Mouse (Mus musculus): ENCODE data around the gene Prpf18. TPM values are rescaled to one million over a fixed set of nuclear protein-coding genes. Genes with fewer than 3 reads are reported as not detected.
A peak's percentile ranks its signal among the peaks of the same experiment; 100 is the strongest.

Prpf18 gene
- polyA plus RNA-seq, 1 experiment: 30.0 TPM

GRCm38 (mm10) chr2:4579357-4580068, 72.4 kb downstream of the Prpf18 start:
- no peak for TF ChIP-seq POLR2A (IDR thresholded peaks at IDR 0.05; ENCODE audit: borderline replicate concordance, low read depth, low read length)
- TF ChIP-seq CTCF (IDR thresholded peaks at IDR 0.05; ENCODE audit: low read depth, low read length): no peak
- Histone ChIP-seq H3K27ac (ENCODE audit: insufficient read depth, low read depth, low read length) (no peak overlapping the region), H3K4me3 (ENCODE audit: insufficient read depth, low read length) (no peak overlapping the region), H3K4me1 (ENCODE audit: control insufficient read depth, insufficient read depth, low read length) (peaks cover 16% of the 10 kb centered on the region)

- Histone ChIP-seq H3K4me3 (ENCODE audit: insufficient read depth, low read length) (no peak overlapping the region), H3K27ac (ENCODE audit: insufficient read depth, low read depth, low read length) (no peak overlapping the region), H3K4me1 (ENCODE audit: control insufficient read depth, insufficient read depth, low read length) (peaks cover 26% of the 10 kb centered on the region)
- TF ChIP-seq CTCF (IDR thresholded peaks at IDR 0.05; ENCODE audit: low read depth, low read length) (no peak), POLR2A (IDR thresholded peaks at IDR 0.05; ENCODE audit: borderline replicate concordance, low read depth, low read length) (no peak)
Measured at GRCm38 (mm10) chr2:4578291-4578690, 73.6 kb downstream of the Prpf18 start.

GRCm38 (mm10) chr2:4575975-4576374, 75.9 kb downstream of the Prpf18 start:
- H3K4me1 ChIP-seq (ENCODE audit: control insufficient read depth, insufficient read depth, low read length): peaks cover 40% of the 10 kb centered on the region
- TF ChIP-seq CTCF (IDR thresholded peaks at IDR 0.05; ENCODE audit: low read depth, low read length) (no peak), POLR2A (IDR thresholded peaks at IDR 0.05; ENCODE audit: borderline replicate concordance, low read depth, low read length) (no peak)
- no peak overlapping the region for H3K4me3 ChIP-seq (ENCODE audit: insufficient read depth, low read length)
- no peak overlapping the region for H3K27ac ChIP-seq (ENCODE audit: insufficient read depth, low read depth, low read length)

GRCm38 (mm10) chr2:4575163-4575562, 76.8 kb downstream of the Prpf18 start:
- Histone ChIP-seq H3K4me1 (ENCODE audit: control insufficient read depth, insufficient read depth, low read length) (peaks cover 48% of the 10 kb centered on the region), H3K4me3 (ENCODE audit: insufficient read depth, low read length) (no peak overlapping the region), H3K27ac (ENCODE audit: insufficient read depth, low read depth, low read length) (no peak overlapping the region)
- TF ChIP-seq CTCF (IDR thresholded peaks at IDR 0.05; ENCODE audit: low read depth, low read length): no peak
- TF ChIP-seq POLR2A (IDR thresholded peaks at IDR 0.05; ENCODE audit: borderline replicate concordance, low read depth, low read length): no peak

GRCm38 (mm10) chr2:4574251-4574650, 77.7 kb downstream of the Prpf18 start:
- peak overlapping the region; percentile 88 for H3K27ac ChIP-seq (ENCODE audit: insufficient read depth, low read depth, low read length)
- H3K4me1 ChIP-seq (ENCODE audit: control insufficient read depth, insufficient read depth, low read length): peaks cover 58% of the 10 kb centered on the region
- H3K4me3 ChIP-seq (ENCODE audit: insufficient read depth, low read length): no peak overlapping the region
- TF ChIP-seq POLR2A (IDR thresholded peaks at IDR 0.05; ENCODE audit: borderline replicate concordance, low read depth, low read length) (no peak), CTCF (IDR thresholded peaks at IDR 0.05; ENCODE audit: low read depth, low read length) (no peak)

GRCm38 (mm10) chr2:4573386-4573785, 78.5 kb downstream of the Prpf18 start:
- H3K27ac ChIP-seq (ENCODE audit: insufficient read depth, low read depth, low read length): peak overlapping the region; percentile 88
- peaks cover 62% of the 10 kb centered on the region for H3K4me1 ChIP-seq (ENCODE audit: control insufficient read depth, insufficient read depth, low read length)
- H3K4me3 ChIP-seq (ENCODE audit: insufficient read depth, low read length): no peak overlapping the region
- TF ChIP-seq POLR2A (IDR thresholded peaks at IDR 0.05; ENCODE audit: borderline replicate concordance, low read depth, low read length): no peak
- TF ChIP-seq CTCF (IDR thresholded peaks at IDR 0.05; ENCODE audit: low read depth, low read length): no peak

- peak overlapping the region; percentile 88 for H3K27ac ChIP-seq (ENCODE audit: insufficient read depth, low read depth, low read length)
- H3K4me3 ChIP-seq (ENCODE audit: insufficient read depth, low read length): no peak overlapping the region
- H3K4me1 ChIP-seq (ENCODE audit: control insufficient read depth, insufficient read depth, low read length): peaks cover 63% of the 10 kb centered on the region
- TF ChIP-seq POLR2A (IDR thresholded peaks at IDR 0.05; ENCODE audit: borderline replicate concordance, low read depth, low read length) (no peak), CTCF (IDR thresholded peaks at IDR 0.05; ENCODE audit: low read depth, low read length) (no peak)
Measured at GRCm38 (mm10) chr2:4572498-4573263, 79.2 kb downstream of the Prpf18 start.

Other genes with a start within 250 kb of the Prpf18 start
- not detected in 2 replicates for gene Bend7, start 65.7 kb upstream of the Prpf18 start, polyA plus RNA-seq (2012; ENCODE audit: insufficient read depth, insufficient read length, missing spikeins)
- 19.0 and 21.5 TPM in 2 replicates for gene Sephs1, start 229.5 kb upstream of the Prpf18 start, polyA plus RNA-seq (2012; ENCODE audit: insufficient read depth, insufficient read length, missing spikeins)